ENCODE assay signal across 8 mouse cellular contexts in the genomic region with DNA sequence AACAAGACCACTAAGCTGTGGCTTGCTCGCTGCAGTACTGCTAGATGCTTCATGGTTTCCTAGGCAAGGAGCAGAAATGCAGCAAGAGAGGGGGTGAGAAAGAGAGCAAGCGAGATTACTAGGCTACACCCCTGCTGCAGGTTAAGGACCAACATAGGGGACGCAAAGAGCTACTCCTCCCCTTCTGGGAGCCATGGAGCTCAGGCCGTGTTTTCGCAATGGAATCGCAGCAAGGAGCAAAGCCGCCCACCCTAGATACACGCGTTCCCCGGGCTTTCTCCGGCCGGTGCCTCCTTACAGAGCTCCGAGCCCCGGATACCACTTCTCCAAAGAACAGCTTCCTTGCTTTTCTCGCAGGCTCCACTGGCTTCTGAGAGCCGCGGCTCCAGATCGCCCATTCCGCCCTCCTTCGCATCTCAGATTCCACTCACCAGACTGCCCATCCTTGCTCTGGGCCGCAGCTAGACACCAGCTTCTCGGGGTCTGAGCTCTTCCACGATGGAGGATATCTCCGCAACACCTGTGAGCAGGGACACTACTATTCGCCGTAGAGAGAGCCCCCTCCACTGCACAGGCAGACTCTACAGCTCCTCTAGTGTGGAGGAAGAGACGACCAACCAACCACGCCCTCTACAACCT. TPM values are rescaled to one million over a fixed set of nuclear protein-coding genes. Genes with fewer than 3 reads are reported as not detected.
DNase-seq lines count a peak whose midpoint lies in the region; ATAC-seq and TF ChIP-seq lines count a peak whose summit lies in the region.

Gene Cd200 (minus strand): TSS at position 629 of the 639 bp plus-strand sequence.

- ATAC-seq in inflammation-experienced regulatory T-cells, adult 6 months = peak; percentile 84

- H3K27ac ChIP-seq in left cerebral cortex, adult 2 months = peak within 1 kb of the TSS; percentile 91

- intact Hi-C loops in gastrocnemius, postnatal 36 days (cut with DNase I) = no loop called here
- intact Hi-C loops in left cerebral cortex, adult 2 months (cut with DNase I) = loop anchor here (2.0 to 5.0 kb wide), 5 partner anchors 61 to 314 kb away; partner anchors contain the start of gene Tagln3

- peak; percentile 40 for TF ChIP-seq CTCF in left cerebral cortex, adult 2 months (IDR thresholded peaks at IDR 0.05)

- DNase-seq in adrenal gland, adult (ENCODE audit: inconsistent age in 2 of 2, low spot score in 1 of 2) = peak; percentile 56 to 83
- peak; percentile 54 for DNase-seq in embryo, embryonic 10.5 days (ENCODE audit: low spot score)
- peak; percentile 19 to 41 for DNase-seq in gastrocnemius, postnatal 36 days
- peak; percentile 56 to 64 for DNase-seq in left cerebral cortex, adult 2 months (ENCODE audit: extremely low spot score in 1 of 2, low spot score in 2 of 2)
- peak; percentile 79 for DNase-seq in lung, postnatal 36 days
- DNase-seq in retina, postnatal 1 day = peak; percentile 71
- peak; percentile 73 for DNase-seq in thymus, postnatal 4 days

- peak within 1 kb of the TSS; percentile 89 for H3K4me3 ChIP-seq in left cerebral cortex, adult 2 months

RNA-seq across cellular contexts. Expression of gene Cd200, which starts in this region (rescaled TPM):
- total RNA-seq in gastrocnemius, postnatal 36 days (2021) = 10 to 100 TPM; 15.9 to 21.4 TPM
- 100 to 1,000 TPM in 2 of 3 experiments, 10 to 100 TPM in 1; 84.4 to 386 (median 244) TPM for polyA plus RNA-seq in inflammation-experienced regulatory T-cells, adult 6 months (2017; shearing (Covaris generic))
- total RNA-seq in left cerebral cortex, adult 2 months (2021) = 100 to 1,000 TPM in 1 of 2 experiments, 10 to 100 TPM in 1; 96.4 to 107 TPM

Comparison
In these comparisons a context has a peak if more than half of its experiments do, and no peak if none do; other contexts are left out.
1. Peak in every context shown above with its lines: DNase-seq, ATAC-seq, H3K4me3 ChIP-seq and H3K27ac ChIP-seq.
2. RNA of gene Cd200 (total RNA-seq): 96.4 to 107 TPM in left cerebral cortex, adult 2 months; 15.9 to 21.4 TPM in gastrocnemius, postnatal 36 days; every median in the first group is over 4 times any median in the second.